Mouse (Mus musculus) forebrain, postnatal 0 days (tissue): ENCODE results near the gene Hoxd11. TPM values are rescaled to one million over a fixed set of nuclear protein-coding genes. Genes with fewer than 3 reads are reported as not detected.

Experiments
- ATAC-seq: fragments of 200-750 bp; cut with Nextera tagmentation; 2 replicates; pipeline ENCODE4 v1.8.0; 2017; ENCODE audit warnings: mild to moderate bottlenecking, moderate library complexity
- DNase-seq: peaks from one replicate; pipeline ENCODE4 v3.0.0-alpha.2; 2015
- H3K27ac ChIP-seq: fragments of 300-500 bp; sonication (generic); 2 replicates; pipeline ENCODE4 v1.5.1; 2014; ENCODE audit warnings: low read depth, mild to moderate bottlenecking, antibody characterized with exemption, low read length, moderate library complexity, mixed read lengths
- H3K27me3 ChIP-seq: fragments of 300-500 bp; sonication (generic); 2 replicates; pipeline ENCODE4 v1.6.1; 2014; ENCODE audit warnings: mild to moderate bottlenecking, low read length, mixed read lengths; ENCODE audit not compliant: insufficient read depth
- H3K36me3 ChIP-seq: fragments of 300-500 bp; sonication (generic); 2 replicates; pipeline ENCODE4 v1.6.1; 2014; ENCODE audit warnings: mild to moderate bottlenecking, moderate library complexity; ENCODE audit not compliant: insufficient read depth
- H3K4me1 ChIP-seq: fragments of 300-500 bp; sonication (generic); 2 replicates; pipeline ENCODE4 v1.6.1; 2014; ENCODE audit warnings: antibody characterized with exemption; ENCODE audit not compliant: insufficient read depth
- H3K4me2 ChIP-seq: fragments of 300-500 bp; sonication (generic); 2 replicates; pipeline ENCODE4 v1.6.1; 2014; ENCODE audit warnings: low read depth, mild to moderate bottlenecking, moderate library complexity
- H3K4me3 ChIP-seq: fragments of 300-500 bp; sonication (generic); 2 replicates; pipeline ENCODE4 v1.5.1; 2014; ENCODE audit warnings: low read depth, low read length, mixed read lengths
- H3K9ac ChIP-seq: fragments of 300-500 bp; sonication (generic); 2 replicates; pipeline ENCODE4 v1.6.1; 2014; ENCODE audit warnings: mild to moderate bottlenecking
- H3K9me3 ChIP-seq: fragments of 300-500 bp; sonication (generic); 2 replicates; pipeline ENCODE4 v1.6.1; 2016; ENCODE audit warnings: low read length
- CTCF ChIP-seq: sonication (generic); IDR thresholded peaks from 2 replicates; pipeline ENCODE4 v1.5.1; 2016; ENCODE audit warnings: antibody characterized with exemption, control low read depth, low read depth
- WGBS: fragments of 180-500 bp; shearing (Covaris S2); extraction: QIAGEN DNeasy Blood & Tissue Kit; methylation state at CpG from one replicate; pipeline ENCODE4 v1.1.7; 2014; 5-methylcytosine and 5-hydroxymethylcytosine counted together
- polyA plus RNA-seq: library from polyadenylated mRNA; unstranded; fragments of >200 nt; fragmentation: Nextera tagmentation; extraction: Ambion mirVana; gene quantifications from 2 replicates; pipeline ENCODE4 v1.2.1, GENCODE M21; 2015
- total RNA-seq: library from RNA; depleted of rRNA; stranded (reverse); fragments of >200 nt; gene quantifications from 2 replicates; pipeline ENCODE4 v1.2.3, GENCODE M21; 2014

The Hoxd11 gene
- total and polyA plus RNA-seq, 2 experiments from 2014 or later = not detected

DNA sequence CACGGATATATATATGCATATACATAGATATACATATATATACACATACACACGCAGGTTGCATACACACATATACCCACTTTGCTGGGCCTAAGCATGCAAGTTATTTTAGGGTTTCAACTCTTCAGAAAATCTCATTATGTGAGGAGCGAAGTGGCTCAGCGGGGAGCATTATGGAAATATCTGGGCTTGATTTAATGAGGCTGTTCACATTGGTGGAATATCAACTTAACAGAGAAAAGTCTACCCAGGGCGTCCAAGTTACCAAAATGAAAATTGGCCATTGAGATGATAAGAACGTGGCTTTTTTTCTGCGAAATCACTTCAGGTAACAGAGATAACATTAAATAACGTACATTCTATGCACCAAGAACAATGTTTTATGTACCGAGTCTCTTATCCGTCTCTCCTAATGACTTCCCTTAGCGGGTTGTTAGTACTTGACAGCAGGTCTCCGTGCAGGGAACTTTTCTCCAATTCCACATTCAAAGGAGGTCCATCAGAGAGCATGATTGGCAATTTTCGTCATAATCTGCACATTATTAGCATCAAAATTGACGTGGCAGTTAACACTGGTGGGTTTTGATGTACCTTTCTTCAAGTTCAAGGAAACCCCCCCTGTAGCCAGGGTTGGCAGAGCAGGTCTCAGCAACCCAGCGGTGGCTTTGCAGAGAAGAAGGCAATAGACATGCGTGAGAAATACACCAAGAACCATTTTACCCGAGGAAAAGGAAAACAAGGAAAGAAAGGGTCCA is 25.4 kb upstream of the Hoxd11 start:
- no peak for TF ChIP-seq CTCF
- H3K27me3 ChIP-seq = peaks cover 66% of the 10 kb centered on the region
- no peak overlapping the region for H3K4me2 ChIP-seq
- H3K4me1 ChIP-seq = no peaks in the 10 kb centered on the region
- H3K9ac ChIP-seq = no peak overlapping the region
- H3K9me3 ChIP-seq = no peaks in the 10 kb centered on the region
- no peak overlapping the region for H3K4me3 ChIP-seq
- ATAC-seq = no peak
- peak; percentile 48 for DNase-seq
- H3K36me3 ChIP-seq = no peaks in the 10 kb centered on the region
- 11% methylated on average over 17 of the region's 17 CpGs for WGBS
- no peak overlapping the region for H3K27ac ChIP-seq

DNA sequence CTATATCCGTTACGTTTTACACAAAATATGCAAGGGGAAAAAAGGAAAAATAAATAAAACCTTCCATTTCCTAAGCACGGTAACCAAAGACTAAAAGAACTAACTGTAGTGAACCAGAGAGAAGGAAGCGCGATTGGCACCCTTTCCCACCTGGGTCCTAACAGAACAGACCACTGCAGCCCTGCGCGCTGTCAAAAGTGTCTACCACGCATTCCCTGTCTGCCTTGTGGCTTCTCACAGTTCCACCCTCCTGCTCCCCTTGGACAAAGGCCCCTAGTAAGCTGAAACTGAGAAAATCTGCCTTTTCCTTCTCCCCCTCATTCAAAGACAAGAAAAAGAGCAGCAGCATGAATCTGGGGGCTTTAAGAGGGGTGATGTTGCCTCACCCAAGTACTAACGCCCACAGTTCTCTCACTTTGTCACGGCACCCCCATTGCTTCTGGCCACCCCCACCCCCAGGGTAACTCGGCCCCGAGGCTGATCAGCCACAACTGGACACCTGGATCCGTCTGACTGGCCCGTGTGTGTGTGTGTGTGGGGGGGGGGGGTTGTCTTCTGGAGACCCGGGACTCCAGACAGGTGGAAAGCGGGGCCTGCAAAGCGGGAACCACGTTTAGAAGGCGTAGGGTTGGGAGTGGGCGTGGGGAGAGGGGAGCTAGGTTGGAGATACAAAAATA is 24.5 kb upstream of the Hoxd11 start:
- Histone ChIP-seq H3K4me3 (no peak overlapping the region), H3K9ac (no peak overlapping the region), H3K4me2 (no peak overlapping the region), H3K4me1 (no peaks in the 10 kb centered on the region), H3K9me3 (no peaks in the 10 kb centered on the region), H3K27ac (no peak overlapping the region), H3K36me3 (no peaks in the 10 kb centered on the region), H3K27me3 (peaks cover 61% of the 10 kb centered on the region)
- no peak for TF ChIP-seq CTCF
- no peak for ATAC-seq
- WGBS = 5% methylated on average over 20 of the region's 20 CpGs
- DNase-seq = no peak

DNA sequence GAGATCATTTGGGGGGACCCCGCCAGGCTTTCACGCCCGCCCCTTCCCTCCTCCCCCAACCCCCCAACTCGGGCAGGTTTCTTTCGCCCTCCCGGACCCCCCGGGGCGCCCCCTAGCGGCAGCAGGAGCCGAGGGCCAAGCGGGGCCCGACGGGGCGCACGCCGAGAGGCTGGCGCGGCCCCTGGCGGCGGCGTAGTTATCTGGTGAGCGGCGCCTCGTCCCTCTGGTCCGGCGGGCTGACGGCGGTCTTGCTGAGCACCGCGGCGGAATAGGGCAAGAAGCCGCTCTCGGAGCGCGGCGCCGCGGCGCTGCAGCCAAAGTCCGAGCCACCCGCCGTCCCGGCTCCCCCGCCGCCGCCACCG is 24.0 kb upstream of the Hoxd11 start:
- peak overlapping the region; percentile 37 for H3K4me2 ChIP-seq
- no peak overlapping the region for H3K27ac ChIP-seq
- no peaks in the 10 kb centered on the region for H3K4me1 ChIP-seq
- DNase-seq = peak; percentile 2
- peak overlapping the region; percentile 21 for H3K4me3 ChIP-seq
- TF ChIP-seq CTCF = peak; percentile 33
- peak; percentile 16; the same call in 1 of the 2 replicates for ATAC-seq
- 2% methylated on average over 32 of the region's 47 CpGs for WGBS
- peaks cover 61% of the 10 kb centered on the region for H3K27me3 ChIP-seq
- no peaks in the 10 kb centered on the region for H3K36me3 ChIP-seq
- H3K9me3 ChIP-seq = no peaks in the 10 kb centered on the region
- H3K9ac ChIP-seq = no peak overlapping the region

DNA sequence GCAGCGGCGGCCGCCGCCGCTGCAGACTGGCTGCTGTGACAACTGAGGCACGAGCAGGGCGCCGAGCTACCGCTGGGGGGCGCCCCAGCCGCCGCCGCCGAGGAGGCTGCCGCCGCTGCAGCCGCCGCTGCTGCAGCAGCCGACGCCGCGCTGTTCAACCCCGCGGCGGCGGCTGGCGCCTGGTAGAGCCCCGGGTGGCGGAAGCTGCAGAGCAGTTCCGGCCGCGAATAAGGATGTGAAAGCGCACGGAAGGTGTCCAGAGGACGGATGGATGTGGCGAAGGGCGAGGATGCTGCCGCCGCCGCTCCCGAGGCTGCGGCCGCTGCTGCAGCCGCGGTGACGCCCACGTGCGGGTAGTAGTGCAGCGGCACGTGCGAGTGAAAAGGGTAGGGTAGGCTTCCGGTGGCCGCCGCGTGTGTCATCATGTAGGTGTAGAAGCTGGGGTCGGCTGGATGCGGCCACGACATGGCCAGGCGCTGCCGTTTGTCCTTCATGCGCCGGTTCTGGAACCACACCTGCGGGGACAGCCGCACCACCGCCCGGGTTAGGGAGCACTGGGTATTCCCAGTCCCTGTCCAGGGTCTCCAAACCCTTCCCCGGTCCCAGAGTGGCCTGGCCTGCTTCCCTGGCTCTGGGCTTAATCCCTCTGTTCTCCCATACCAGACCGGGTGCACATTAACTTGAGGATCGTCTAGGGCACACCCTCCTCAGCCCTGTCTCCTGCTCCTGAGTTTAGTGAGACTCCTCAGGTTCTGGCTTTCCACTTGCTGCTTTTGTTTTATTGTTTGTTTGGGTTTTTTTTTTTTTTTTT is 23.3 kb upstream of the Hoxd11 start:
- DNase-seq (peak; percentile 52), ATAC-seq (peak; percentile 63)

DNA sequence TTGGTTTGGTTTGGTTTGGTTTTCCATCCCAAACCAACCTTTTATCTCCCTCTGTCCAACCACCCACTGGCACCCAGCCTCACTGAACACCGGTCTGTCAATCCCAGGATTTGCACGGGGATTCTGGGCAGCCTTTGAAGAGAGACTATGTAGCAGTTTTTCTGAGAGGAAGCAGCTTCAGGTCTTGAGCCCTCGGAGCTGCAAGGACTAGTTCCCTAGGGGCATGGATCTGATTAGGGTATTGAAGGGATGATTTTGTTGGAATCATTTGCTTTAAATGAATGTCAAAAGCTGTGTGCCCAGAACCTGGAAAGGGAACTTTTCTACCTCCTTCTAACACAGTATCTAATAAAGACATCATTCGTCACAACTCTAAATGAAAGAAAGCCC is 22.7 kb upstream of the Hoxd11 start:
- no peak for TF ChIP-seq CTCF
- H3K27me3 ChIP-seq = peaks cover 67% of the 10 kb centered on the region
- peak; percentile 72 for DNase-seq
- no peak for ATAC-seq
- H3K4me3 ChIP-seq = no peak overlapping the region
- no peaks in the 10 kb centered on the region for H3K36me3 ChIP-seq
- no peak overlapping the region for H3K4me2 ChIP-seq
- no peak overlapping the region for H3K9ac ChIP-seq
- no peak overlapping the region for H3K27ac ChIP-seq
- WGBS = 4% methylated on average over 4 of the region's 4 CpGs
- no peaks in the 10 kb centered on the region for H3K9me3 ChIP-seq
- H3K4me1 ChIP-seq = no peaks in the 10 kb centered on the region

More for the DNA sequence above, 23.3 kb upstream of the Hoxd11 start:
- no peak for TF ChIP-seq CTCF
- H3K4me1 ChIP-seq = no peaks in the 10 kb centered on the region
- no peaks in the 10 kb centered on the region for H3K9me3 ChIP-seq
- peak overlapping the region; percentile 21 for H3K4me3 ChIP-seq
- H3K27me3 ChIP-seq = peaks cover 61% of the 10 kb centered on the region
- peak overlapping the region; percentile 37 for H3K4me2 ChIP-seq
- no peaks in the 10 kb centered on the region for H3K36me3 ChIP-seq
- no peak overlapping the region for H3K9ac ChIP-seq
- WGBS = 4% methylated on average over 64 of the region's 69 CpGs
- H3K27ac ChIP-seq = no peak overlapping the region

DNA sequence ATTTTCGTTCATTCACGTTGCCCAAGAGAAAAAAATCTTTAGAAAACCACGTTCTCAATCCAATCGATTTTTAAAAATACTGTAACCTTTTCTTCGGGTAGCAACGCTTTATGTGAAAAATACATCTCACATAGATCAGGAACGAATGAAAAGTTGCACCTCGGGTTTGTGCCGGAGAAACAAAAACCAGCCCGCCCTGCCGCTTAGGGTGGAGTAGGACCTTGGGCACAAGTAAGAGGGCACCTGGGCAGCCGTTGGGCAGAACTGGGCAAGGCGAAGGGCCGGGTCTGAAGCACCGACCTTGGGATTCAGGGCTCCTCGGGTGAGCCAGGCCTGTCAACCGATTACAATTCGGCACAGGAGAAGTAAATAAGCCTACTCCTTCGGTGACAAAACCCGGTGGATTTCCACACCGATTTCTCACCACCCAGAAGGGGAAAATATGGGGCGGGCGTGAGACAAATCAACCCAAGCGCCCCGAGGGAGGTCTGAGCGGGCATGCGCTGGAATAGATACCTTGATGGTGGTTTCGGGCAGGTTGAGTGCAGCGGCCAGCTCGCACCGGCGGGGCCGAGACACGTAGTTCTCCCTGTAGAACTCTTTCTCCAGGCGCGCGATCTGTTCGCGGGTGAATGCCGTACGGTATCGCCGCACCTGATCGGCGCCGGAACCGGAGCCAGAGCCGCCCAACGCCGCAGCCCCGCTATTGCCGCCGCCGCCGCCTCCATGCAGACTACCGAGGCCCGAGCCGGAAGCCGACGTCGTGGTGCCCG is 21.9 kb upstream of the Hoxd11 start:
- Histone ChIP-seq H3K27me3 (peaks cover 68% of the 10 kb centered on the region), H3K4me2 (no peak overlapping the region), H3K4me3 (no peak overlapping the region), H3K36me3 (no peaks in the 10 kb centered on the region), H3K27ac (no peak overlapping the region), H3K4me1 (no peaks in the 10 kb centered on the region), H3K9me3 (no peaks in the 10 kb centered on the region), H3K9ac (no peak overlapping the region)
- peak; percentile 55 for DNase-seq
- ATAC-seq = no peak
- WGBS = 3% methylated on average over 62 of the region's 62 CpGs
- no peak for TF ChIP-seq CTCF
